Mouse (Mus musculus) embryonic fibroblast, embryonic 13.5 days (primary cell): ENCODE results near the gene Atp5j2.

ENCODE experiments used
- CTCF ChIP-seq: IDR thresholded peaks from 2 replicates; pipeline ENCODE4 v1.5.1; 2011; ENCODE audit warnings: mild to moderate bottlenecking, control low read depth, low read length, moderate library complexity, borderline replicate concordance; ENCODE audit not compliant: insufficient read depth
- POLR2A ChIP-seq: IDR thresholded peaks from 2 replicates; pipeline ENCODE4 v1.6.1; 2011; ENCODE audit warnings: low read depth, mild to moderate bottlenecking, control low read depth, low read length, moderate library complexity

DNA sequence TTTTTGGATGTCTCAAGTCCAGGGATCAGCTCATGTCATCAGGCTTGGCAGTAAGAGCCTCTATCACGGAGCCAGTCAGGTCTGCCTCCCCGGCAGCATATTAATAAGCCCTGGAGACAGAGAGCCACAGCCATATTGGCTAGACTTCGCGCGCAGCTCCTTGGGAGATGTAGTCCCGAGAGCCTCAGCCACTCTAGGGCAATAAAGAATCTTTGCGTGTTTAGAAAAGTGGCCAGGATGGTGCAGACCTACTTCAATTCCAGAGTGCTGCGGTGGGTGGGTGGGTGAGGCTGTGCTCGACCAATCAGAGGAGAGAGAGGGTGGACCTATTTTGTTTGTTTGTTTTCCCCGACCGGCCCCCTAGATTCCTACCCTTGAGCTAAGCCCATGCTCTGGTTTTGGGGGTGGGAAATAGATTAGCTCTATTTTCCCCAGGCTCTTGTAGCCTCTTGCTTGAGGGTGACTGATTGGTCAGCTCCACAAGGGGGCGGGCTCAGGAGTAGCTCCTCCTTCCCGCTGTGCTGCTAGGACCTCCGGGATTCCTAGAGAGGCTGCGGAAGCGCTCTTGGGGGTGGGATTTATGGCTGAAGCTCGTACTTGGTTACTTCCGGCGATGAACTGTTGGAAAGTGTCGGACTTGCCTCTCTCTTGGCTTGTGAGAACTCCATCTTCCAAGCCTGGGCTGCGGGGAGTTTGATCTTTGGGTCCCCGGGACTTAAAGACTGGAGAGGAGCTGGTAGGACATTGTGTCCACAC lies 12.3 kb upstream of the Atp5j2 start, which contains the start of gene Zkscan5:
- no peak for TF ChIP-seq CTCF
- peak; percentile 88 for TF ChIP-seq POLR2A
